In the genomic region with DNA sequence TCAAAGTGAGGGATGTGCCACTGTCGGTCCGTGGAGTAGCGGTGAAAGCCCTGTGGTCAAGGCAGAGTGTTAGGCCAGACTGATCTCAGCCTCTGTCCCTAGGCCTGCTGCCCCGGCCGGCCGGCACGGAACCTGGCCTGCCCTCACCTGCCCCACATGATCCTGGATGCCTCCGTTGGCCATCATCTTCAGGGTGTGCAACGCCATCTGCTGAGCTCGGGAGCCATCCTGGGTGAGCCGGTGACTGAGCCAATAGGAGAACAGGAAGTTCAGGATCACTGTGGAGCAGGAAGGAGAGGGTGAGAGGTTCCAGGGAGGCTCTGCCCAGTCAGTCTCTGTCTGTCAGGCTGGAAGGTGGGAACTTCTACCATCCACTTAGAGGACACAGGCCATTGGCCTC, we compare ENCODE assay signal across 1 mouse cellular context.
A peak's percentile ranks its signal among the peaks of the same experiment; 100 is the strongest.
TF ChIP-seq lines count a peak whose summit lies in the region.

No protein-coding gene starts in this region.

TF ChIP-seq in CH12.LX, 34 proteins besides CTCF, POLR2A, EP300 and RAD21:
- TF ChIP-seq RCOR1 (conservative IDR thresholded peaks at IDR 0.05; ENCODE audit: low read depth, low read length) (no peak), ETS1 (conservative IDR thresholded peaks at IDR 0.05; ENCODE audit: low read depth, low read length) (no peak), SMC3 (IDR thresholded peaks at IDR 0.05; ENCODE audit: low read depth, low read length) (peak; percentile 26; the same call in 1 of the 2 replicates), TBP (conservative IDR thresholded peaks at IDR 0.05; ENCODE audit: low read depth, low read length) (no peak)
